Mouse (Mus musculus) kidney, postnatal 0 days (tissue): Measurements from ENCODE around the gene Spz1. TPM values are rescaled to one million over a fixed set of nuclear protein-coding genes. Genes with fewer than 3 reads are reported as not detected.
A peak's percentile ranks its signal among the peaks of the same experiment; 100 is the strongest.

ENCODE experiments used
- ATAC-seq: fragments of 200-750 bp; cut with Nextera tagmentation; replicated peaks from 2 replicates; pipeline ENCODE4 v1.8.0; 2017; ENCODE audit warnings: low read depth, moderate number of reproducible peaks, moderate TSS enrichment, moderate library complexity; ENCODE audit not compliant: low FRiP score
- DNase-seq: peaks from one replicate; pipeline ENCODE4 v3.0.0-alpha.2; 2016; ENCODE audit warnings: low spot score
- H3K27ac ChIP-seq: fragments of 300-500 bp; sonication (generic); 2 replicates; pipeline ENCODE4 v1.5.1; 2014; ENCODE audit warnings: mild to moderate bottlenecking
- H3K27me3 ChIP-seq: fragments of 300-500 bp; sonication (generic); 2 replicates; pipeline ENCODE4 v1.6.1; 2014; ENCODE audit warnings: low read length, mixed read lengths; ENCODE audit not compliant: insufficient read depth
- H3K36me3 ChIP-seq: fragments of 300-500 bp; sonication (generic); 2 replicates; pipeline ENCODE4 v1.6.1; 2014; ENCODE audit warnings: low read length, mixed read lengths; ENCODE audit not compliant: insufficient read depth
- H3K4me1 ChIP-seq: fragments of 300-500 bp; sonication (generic); replicated peaks from 2 replicates; pipeline ENCODE4 v1.6.1; 2014; ENCODE audit warnings: antibody characterized with exemption, low read length, mixed read lengths; ENCODE audit not compliant: insufficient read depth
- H3K4me2 ChIP-seq: fragments of 300-500 bp; sonication (generic); 2 replicates; pipeline ENCODE4 v1.6.1; 2014; ENCODE audit warnings: mild to moderate bottlenecking, low read length, moderate library complexity, mixed read lengths
- H3K4me3 ChIP-seq: fragments of 300-500 bp; sonication (generic); replicated peaks from 2 replicates; pipeline ENCODE4 v1.5.1; 2014; ENCODE audit warnings: low read depth, low read length
- H3K9ac ChIP-seq: fragments of 300-500 bp; sonication (generic); 2 replicates; pipeline ENCODE4 v1.6.1; 2014; ENCODE audit warnings: low read depth, low read length
- H3K9me3 ChIP-seq: fragments of 300-500 bp; sonication (generic); replicated peaks from 2 replicates; pipeline ENCODE4 v1.6.1; 2016; ENCODE audit warnings: low read length, inconsistent platforms, mixed read lengths
- CTCF ChIP-seq: IDR thresholded peaks from 2 replicates; pipeline ENCODE4 v1.5.1; 2016; ENCODE audit warnings: antibody characterized with exemption, low read depth, mild to moderate bottlenecking, moderate library complexity
- WGBS: fragments of 180-500 bp; shearing (Covaris S2); extraction: QIAGEN DNeasy Blood & Tissue Kit; methylation state at CpG from one replicate; pipeline ENCODE4 v1.1.7; 2014; 5-methylcytosine and 5-hydroxymethylcytosine counted together
- polyA plus RNA-seq: library from polyadenylated mRNA; unstranded; fragments of >200 nt; fragmentation: Nextera tagmentation; extraction: Ambion mirVana; gene quantifications from 2 replicates; pipeline ENCODE4 v1.2.1, GENCODE M21; 2015

Spz1 gene
- not detected in 2 replicates for polyA plus RNA-seq

GRCm38 (mm10) chr13:92576072-92576471 is at the start of gene Spz1:
Gene Spz1, minus strand, starts transcription at chr13:92576172.
- ATAC-seq (no peak), DNase-seq (no peak)
- Histone ChIP-seq H3K27me3 (no peaks in the 10 kb centered on the region), H3K9ac (no peak within 1 kb of the TSS), H3K9me3 (no peaks in the 10 kb centered on the region), H3K4me1 (no peaks in the 10 kb centered on the region), H3K4me2 (no peak within 1 kb of the TSS), H3K36me3 (no peaks in the 10 kb centered on the region), H3K27ac (no peak within 1 kb of the TSS), H3K4me3 (no peak within 1 kb of the TSS)
- TF ChIP-seq CTCF, result no peak

GRCm38 (mm10) chr13:92616459-92616858 is 40.5 kb upstream of the Spz1 start:
- Histone ChIP-seq H3K9me3 (no peaks in the 10 kb centered on the region), H3K9ac (no peak overlapping the region), H3K4me2 (no peak overlapping the region), H3K4me3 (no peak overlapping the region), H3K4me1 (peaks cover 13% of the 10 kb centered on the region), H3K27me3 (no peaks in the 10 kb centered on the region), H3K27ac (no peak overlapping the region), H3K36me3 (no peaks in the 10 kb centered on the region)
- ATAC-seq, result no peak
- WGBS, result 92% methylated on average over 8 of the region's 8 CpGs
- DNase-seq, result no peak
- no peak for TF ChIP-seq CTCF

- Histone ChIP-seq H3K4me1 (peaks cover 15% of the 10 kb centered on the region), H3K27ac (no peak overlapping the region), H3K4me2 (no peak overlapping the region), H3K27me3 (no peaks in the 10 kb centered on the region), H3K9me3 (no peaks in the 10 kb centered on the region), H3K4me3 (no peak overlapping the region), H3K9ac (no peak overlapping the region), H3K36me3 (no peaks in the 10 kb centered on the region)
- ATAC-seq, result no peak
- 91% methylated on average over 5 of the region's 5 CpGs for WGBS
- no peak for TF ChIP-seq CTCF
- no peak for DNase-seq
These were observed 39.2 kb upstream of the Spz1 start for GRCm38 (mm10) chr13:92615201-92615600.

- Histone ChIP-seq H3K4me3 (no peak overlapping the region), H3K4me1 (peaks cover 23% of the 10 kb centered on the region), H3K4me2 (0 out of 2 replicates have a peak overlapping the region, but pooled peaks have one; percentile 73), H3K9me3 (no peaks in the 10 kb centered on the region), H3K9ac (no peak overlapping the region), H3K36me3 (no peaks in the 10 kb centered on the region), H3K27ac (no peak overlapping the region), H3K27me3 (no peaks in the 10 kb centered on the region)
- ATAC-seq (no peak), DNase-seq (no peak)
- 76% methylated on average over 5 of the region's 5 CpGs for WGBS
- no peak for TF ChIP-seq CTCF
These were observed 37.1 kb upstream of the Spz1 start for GRCm38 (mm10) chr13:92613094-92613493.

- no peaks in the 10 kb centered on the region for H3K9me3 ChIP-seq
- no peak for TF ChIP-seq CTCF
- DNase-seq (no peak), ATAC-seq (no peak)
- no peaks in the 10 kb centered on the region for H3K27me3 ChIP-seq
- peak overlapping the region; percentile 60 for H3K4me3 ChIP-seq
- H3K4me1 ChIP-seq, result peaks cover 23% of the 10 kb centered on the region
- H3K4me2 ChIP-seq, result peak overlapping the region; percentile 73
- H3K27ac ChIP-seq, result no peak overlapping the region
- H3K36me3 ChIP-seq, result no peaks in the 10 kb centered on the region
- peak overlapping the region; percentile 79 for H3K9ac ChIP-seq
- WGBS, result 7% methylated on average over 7 of the region's 7 CpGs
These were observed 35.9 kb upstream of the Spz1 start for GRCm38 (mm10) chr13:92611917-92612316.

GRCm38 (mm10) chr13:92611254-92611784 is 35.3 kb upstream of the Spz1 start:
- Histone ChIP-seq H3K36me3 (no peaks in the 10 kb centered on the region), H3K4me2 (peak overlapping the region; percentile 73), H3K27me3 (no peaks in the 10 kb centered on the region), H3K27ac (peak overlapping the region; percentile 94), H3K4me1 (peaks cover 23% of the 10 kb centered on the region), H3K9me3 (no peaks in the 10 kb centered on the region), H3K4me3 (peak overlapping the region; percentile 60), H3K9ac (peak overlapping the region; percentile 79)
- no peak for TF ChIP-seq CTCF
- WGBS, result under 1% methylated on average over 43 of the region's 43 CpGs
- DNase-seq, result peak; percentile 57
- peak; percentile 59 for ATAC-seq
